Mouse (Mus musculus): ENCODE measurements around the gene B230118H07Rik. TPM values are rescaled to one million over a fixed set of nuclear protein-coding genes. Genes with fewer than 3 reads are reported as not detected.

The B230118H07Rik gene
- polyA plus RNA-seq, 1 experiment from 2014 or later, result 46.4 TPM

DNA sequence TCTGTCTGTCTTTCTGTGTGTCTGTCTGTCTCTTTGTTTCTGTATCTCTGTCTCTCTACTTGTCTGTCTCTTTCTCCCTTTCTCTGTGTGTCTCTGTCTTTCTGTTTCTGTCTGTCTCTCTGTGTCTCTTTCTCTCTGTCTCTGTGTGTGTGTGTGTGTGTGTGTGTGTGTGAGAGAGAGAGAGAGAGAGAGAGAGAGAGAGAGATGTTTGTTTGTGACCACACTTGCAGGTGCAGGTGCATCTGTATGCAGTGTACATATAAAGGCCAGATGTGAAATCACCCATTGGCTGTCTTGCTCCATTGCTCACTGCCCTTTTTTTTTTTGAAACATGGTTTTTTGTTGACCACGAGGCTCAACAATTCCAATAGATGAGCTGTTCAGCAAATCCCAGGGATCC, 1.1 kb upstream of the B230118H07Rik start:
- no peaks in the 10 kb centered on the region; the same call in 1 of the 2 replicates for H3K4me1 ChIP-seq (ENCODE audit: control insufficient read depth, insufficient read depth, low read length)
- H3K36me3 ChIP-seq (ENCODE audit: control insufficient read depth, insufficient read depth, low read length), result no peaks in the 10 kb centered on the region
- H3K4me2 ChIP-seq (ENCODE audit: low read depth, low read length), result no peak overlapping the region
- no peak overlapping the region for H3K27ac ChIP-seq (ENCODE audit: low read length)
- H3K4me3 ChIP-seq (ENCODE audit: low read length), result no peak overlapping the region
- H3K9me3 ChIP-seq (ENCODE audit: control insufficient read depth, low read length), result no peaks in the 10 kb centered on the region
- no peak for ATAC-seq
- no peaks in the 10 kb centered on the region for H3K27me3 ChIP-seq (replicated peaks; ENCODE audit: control insufficient read depth, insufficient read depth, low read length)
- WGBS, result 55% methylated on average over 1 of the region's 1 CpGs
- H3K9ac ChIP-seq (ENCODE audit: low read depth, low read length), result no peak overlapping the region

DNA sequence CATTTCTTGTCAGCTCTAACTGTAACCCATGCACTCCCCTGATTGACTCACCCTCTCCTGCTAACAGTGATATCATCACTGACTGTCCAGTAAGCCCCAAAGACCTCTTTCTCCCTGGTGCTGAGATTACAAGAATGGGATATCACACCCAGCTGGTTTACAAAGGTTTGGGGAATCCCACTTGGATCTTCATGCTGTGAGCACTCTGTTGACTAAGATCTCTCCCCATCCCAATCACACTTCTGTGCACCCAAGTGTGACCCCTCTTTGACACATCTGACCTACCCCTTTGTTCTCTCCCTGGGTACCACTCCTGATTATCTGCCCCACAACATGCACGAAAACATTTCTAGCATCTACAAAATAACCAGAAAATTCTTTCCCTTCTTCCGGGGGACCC, 971 bp downstream of the B230118H07Rik start:
- Histone ChIP-seq H3K4me1 (ENCODE audit: control insufficient read depth, insufficient read depth, low read length) (no peaks in the 10 kb centered on the region; the same call in 1 of the 2 replicates), H3K27ac (ENCODE audit: low read length) (no peak overlapping the region), H3K4me3 (ENCODE audit: low read length) (no peak overlapping the region), H3K9me3 (ENCODE audit: control insufficient read depth, low read length) (no peaks in the 10 kb centered on the region), H3K9ac (ENCODE audit: low read depth, low read length) (no peak overlapping the region), H3K4me2 (ENCODE audit: low read depth, low read length) (no peak overlapping the region), H3K27me3 (replicated peaks; ENCODE audit: control insufficient read depth, insufficient read depth, low read length) (no peaks in the 10 kb centered on the region), H3K36me3 (ENCODE audit: control insufficient read depth, insufficient read depth, low read length) (no peaks in the 10 kb centered on the region)
- WGBS, result 83% methylated on average over 2 of the region's 2 CpGs
- no peak for ATAC-seq

DNA sequence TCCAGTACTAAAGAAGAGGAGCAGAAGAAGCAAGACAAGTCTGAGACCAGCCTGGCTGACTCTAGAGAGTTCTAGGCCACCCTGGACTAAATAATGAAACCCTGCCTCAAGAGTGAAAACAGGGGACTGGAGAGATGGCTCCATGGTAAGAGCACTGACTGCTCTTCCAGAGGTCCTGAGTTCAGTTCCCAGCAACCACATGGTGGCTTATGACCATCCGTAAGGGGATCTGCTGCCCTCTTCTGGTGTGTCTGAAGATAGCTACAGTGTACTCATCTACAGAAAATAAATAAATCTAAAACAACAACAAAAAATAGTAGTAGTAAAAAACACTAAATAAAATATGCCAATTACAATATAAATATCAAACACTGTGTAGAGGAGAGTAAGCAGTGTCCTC, 3.5 kb downstream of the B230118H07Rik start:
- Histone ChIP-seq H3K4me3 (ENCODE audit: low read length) (no peak overlapping the region), H3K9me3 (ENCODE audit: control insufficient read depth, low read length) (no peaks in the 10 kb centered on the region), H3K9ac (ENCODE audit: low read depth, low read length) (no peak overlapping the region), H3K4me2 (ENCODE audit: low read depth, low read length) (no peak overlapping the region), H3K36me3 (ENCODE audit: control insufficient read depth, insufficient read depth, low read length) (no peaks in the 10 kb centered on the region), H3K4me1 (ENCODE audit: control insufficient read depth, insufficient read depth, low read length) (no peaks in the 10 kb centered on the region), H3K27me3 (replicated peaks; ENCODE audit: control insufficient read depth, insufficient read depth, low read length) (no peaks in the 10 kb centered on the region), H3K27ac (ENCODE audit: low read length) (no peak overlapping the region)
- ATAC-seq, result no peak
- WGBS, result 86% methylated on average over 1 of the region's 1 CpGs

DNA sequence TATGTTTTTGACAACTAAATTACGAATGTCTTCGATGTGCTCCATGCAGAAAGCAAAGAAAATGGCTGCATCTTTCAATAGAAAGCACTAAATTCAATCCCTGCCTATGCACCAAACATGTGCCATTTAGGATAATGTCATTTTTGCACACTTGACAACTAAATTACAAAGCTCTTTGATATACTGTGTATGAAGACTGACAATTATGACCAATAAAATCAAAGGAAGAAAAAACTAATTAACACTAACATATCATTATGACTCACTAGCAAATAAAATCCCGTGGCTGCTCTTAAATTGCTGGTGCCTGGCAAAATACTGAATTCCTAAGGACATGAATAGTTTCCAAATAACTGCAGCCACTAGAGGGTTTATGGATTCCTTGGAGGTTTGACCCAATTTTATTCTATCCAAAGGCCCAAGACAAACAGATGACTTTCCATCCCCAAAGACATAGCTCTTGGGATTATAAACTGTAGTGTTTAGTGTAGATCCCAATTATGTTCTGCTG, 9.4 kb downstream of the B230118H07Rik start:
- H3K4me3 ChIP-seq (ENCODE audit: low read length), result no peak overlapping the region
- WGBS, result 69% methylated on average over 3 of the region's 3 CpGs
- no peak for ATAC-seq

DNA sequence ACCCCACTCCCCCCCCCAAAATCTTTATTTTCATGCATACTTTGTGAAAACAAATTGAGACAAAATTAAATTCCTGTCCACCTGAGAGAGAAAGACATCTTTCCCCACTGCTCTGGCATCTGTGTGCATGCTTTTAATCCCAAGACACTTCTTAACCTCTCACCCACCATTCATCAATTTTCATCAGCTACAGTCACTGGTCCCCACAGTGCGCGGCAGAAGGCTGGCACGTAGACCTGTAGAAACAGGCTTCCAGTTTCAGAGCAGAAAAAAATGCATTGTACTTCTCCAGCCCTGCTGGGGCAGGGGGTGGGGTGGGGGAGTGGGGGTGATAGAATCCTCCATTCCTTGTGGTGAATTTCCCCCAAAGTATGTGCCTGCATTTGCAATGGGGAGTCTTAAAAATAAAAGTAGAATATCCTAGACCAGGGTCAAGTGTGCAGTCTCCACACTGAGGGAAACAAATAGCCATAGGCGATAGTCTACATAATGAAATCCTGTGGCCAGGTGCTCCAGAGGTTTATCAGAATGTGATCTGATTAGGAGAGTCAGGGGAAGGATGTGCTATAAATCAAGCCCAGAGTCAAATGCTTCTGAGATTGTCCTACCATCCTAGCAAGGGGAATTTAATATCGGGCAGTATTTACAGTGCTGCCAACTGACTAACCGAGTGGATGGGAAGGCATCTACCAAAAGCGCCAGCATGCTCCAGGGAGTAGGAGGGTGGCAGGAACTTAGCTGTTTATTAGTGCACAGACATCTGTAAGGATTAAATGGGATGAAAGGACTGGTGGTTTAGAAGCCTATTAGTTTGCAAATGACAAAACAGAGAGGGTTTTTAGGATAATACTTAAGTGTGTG, 10.1 kb downstream of the B230118H07Rik start:
- Histone ChIP-seq H3K36me3 (ENCODE audit: control insufficient read depth, insufficient read depth, low read length) (no peaks in the 10 kb centered on the region), H3K4me1 (ENCODE audit: control insufficient read depth, insufficient read depth, low read length) (no peaks in the 10 kb centered on the region), H3K4me3 (ENCODE audit: low read length) (no peak overlapping the region), H3K9ac (ENCODE audit: low read depth, low read length) (no peak overlapping the region), H3K27me3 (replicated peaks; ENCODE audit: control insufficient read depth, insufficient read depth, low read length) (no peaks in the 10 kb centered on the region), H3K9me3 (ENCODE audit: control insufficient read depth, low read length) (no peaks in the 10 kb centered on the region), H3K27ac (ENCODE audit: low read length) (no peak overlapping the region), H3K4me2 (ENCODE audit: low read depth, low read length) (no peak overlapping the region)
- ATAC-seq, result no peak
- WGBS, result 54% methylated on average over 7 of the region's 7 CpGs

More for the DNA sequence above, 9.4 kb downstream of the B230118H07Rik start:
- H3K4me2 ChIP-seq (ENCODE audit: low read depth, low read length), result no peak overlapping the region
- H3K36me3 ChIP-seq (ENCODE audit: control insufficient read depth, insufficient read depth, low read length), result no peaks in the 10 kb centered on the region
- H3K9ac ChIP-seq (ENCODE audit: low read depth, low read length), result no peak overlapping the region
- H3K27ac ChIP-seq (ENCODE audit: low read length), result no peak overlapping the region
- no peaks in the 10 kb centered on the region for H3K4me1 ChIP-seq (ENCODE audit: control insufficient read depth, insufficient read depth, low read length)
- H3K9me3 ChIP-seq (ENCODE audit: control insufficient read depth, low read length), result no peaks in the 10 kb centered on the region
- H3K27me3 ChIP-seq (replicated peaks; ENCODE audit: control insufficient read depth, insufficient read depth, low read length), result no peaks in the 10 kb centered on the region

DNA sequence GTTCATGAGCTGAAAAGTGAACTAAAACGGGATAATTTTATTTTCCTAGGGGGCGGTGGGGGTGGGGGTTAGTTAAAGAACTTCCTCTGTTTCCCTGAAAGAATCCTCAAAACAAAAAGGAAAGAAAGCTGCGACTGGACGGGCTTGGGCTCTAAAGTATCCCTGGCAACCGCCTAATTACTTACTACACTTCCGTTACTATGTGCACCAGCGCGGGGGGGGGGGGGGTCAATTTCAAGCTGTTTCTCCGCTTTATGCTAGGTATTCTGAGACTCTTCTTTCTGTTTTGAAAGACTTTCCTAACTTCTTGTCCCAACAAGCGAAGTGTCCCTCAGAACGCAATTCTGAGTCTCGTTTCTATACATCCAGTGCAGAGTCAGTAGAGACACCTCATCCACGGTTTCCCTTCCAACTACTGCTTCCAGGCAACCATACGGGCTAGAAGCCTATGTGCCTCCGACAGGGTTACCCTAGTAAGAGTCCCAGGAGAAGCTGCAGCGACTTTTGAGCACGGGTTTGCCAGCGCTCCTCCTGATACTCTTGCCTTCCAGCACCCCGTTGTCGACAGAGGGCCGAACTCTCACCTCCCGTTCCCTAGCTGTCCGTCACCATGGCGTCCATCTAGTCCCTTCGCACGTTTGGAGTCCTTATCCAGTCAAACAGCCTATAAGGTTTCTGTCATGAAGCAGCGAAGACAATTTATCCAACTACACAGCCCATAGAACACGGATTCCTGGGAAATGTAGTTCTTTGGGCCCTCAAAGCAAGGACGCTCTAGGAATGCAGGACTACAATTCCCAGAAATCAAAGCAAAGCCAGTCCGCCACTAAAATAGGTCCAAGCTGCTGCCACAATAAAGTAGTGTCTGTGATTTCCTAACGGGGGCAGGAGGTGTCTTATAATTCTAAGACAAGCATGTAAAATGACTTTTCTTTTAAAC, 20.8 kb downstream of the B230118H07Rik start:
- ATAC-seq, result peak; percentile 100
- WGBS, result 1% methylated on average over 31 of the region's 31 CpGs
- Histone ChIP-seq H3K27ac (ENCODE audit: low read length) (peak overlapping the region; percentile 83), H3K4me2 (ENCODE audit: low read depth, low read length) (peak overlapping the region; percentile 55), H3K9me3 (ENCODE audit: control insufficient read depth, low read length) (no peaks in the 10 kb centered on the region), H3K36me3 (ENCODE audit: control insufficient read depth, insufficient read depth, low read length) (no peaks in the 10 kb centered on the region), H3K4me3 (ENCODE audit: low read length) (peak overlapping the region; percentile 78), H3K4me1 (ENCODE audit: control insufficient read depth, insufficient read depth, low read length) (no peaks in the 10 kb centered on the region), H3K27me3 (replicated peaks; ENCODE audit: control insufficient read depth, insufficient read depth, low read length) (no peaks in the 10 kb centered on the region), H3K9ac (ENCODE audit: low read depth, low read length) (peak overlapping the region; percentile 80)

DNA sequence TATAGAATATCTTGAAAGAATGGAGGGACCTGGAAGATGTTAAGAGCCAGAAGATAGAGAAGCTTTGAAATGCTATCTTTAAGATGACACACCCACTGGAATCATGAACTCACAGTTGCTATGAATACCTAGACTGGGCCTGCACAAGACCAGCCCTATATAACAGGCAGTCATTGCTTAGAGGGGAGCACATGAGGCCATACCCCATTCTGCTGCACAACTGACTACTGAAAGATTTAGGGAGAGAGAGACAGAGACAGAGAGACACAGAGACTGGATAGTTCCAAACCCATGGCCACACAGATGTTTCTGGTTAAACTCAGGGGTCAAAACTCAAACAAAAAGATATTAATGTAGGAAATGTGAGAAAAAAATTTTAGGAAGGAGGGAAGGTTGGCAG, 22.1 kb downstream of the B230118H07Rik start:
- H3K36me3 ChIP-seq (ENCODE audit: control insufficient read depth, insufficient read depth, low read length), result no peaks in the 10 kb centered on the region
- H3K27ac ChIP-seq (ENCODE audit: low read length), result no peak overlapping the region
- H3K9me3 ChIP-seq (ENCODE audit: control insufficient read depth, low read length), result no peaks in the 10 kb centered on the region
- no peaks in the 10 kb centered on the region for H3K27me3 ChIP-seq (replicated peaks; ENCODE audit: control insufficient read depth, insufficient read depth, low read length)
- H3K4me1 ChIP-seq (ENCODE audit: control insufficient read depth, insufficient read depth, low read length), result no peaks in the 10 kb centered on the region
- ATAC-seq, result no peak
- no peak overlapping the region for H3K4me3 ChIP-seq (ENCODE audit: low read length)
- no peak overlapping the region for H3K4me2 ChIP-seq (ENCODE audit: low read depth, low read length)
- no peak overlapping the region for H3K9ac ChIP-seq (ENCODE audit: low read depth, low read length)

DNA sequence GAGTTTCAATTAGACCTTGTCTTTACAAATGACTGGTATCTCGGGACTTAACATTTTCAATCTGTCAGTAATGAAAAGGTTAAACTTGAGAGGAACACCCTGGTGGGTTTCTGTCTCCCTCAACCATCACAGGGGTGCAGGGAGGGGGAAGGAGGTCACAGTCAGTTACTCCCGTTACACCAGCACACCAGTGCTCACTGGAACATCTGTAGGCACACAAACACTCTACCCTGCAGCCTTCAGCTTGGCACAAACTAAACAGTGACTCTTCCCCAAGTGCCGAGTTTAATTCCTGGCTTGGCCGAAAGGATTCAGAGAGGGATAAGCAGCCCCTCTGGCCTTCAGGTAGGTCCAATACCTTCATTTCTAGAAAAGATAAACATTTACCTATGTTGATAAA, 24.8 kb downstream of the B230118H07Rik start, which contains the start of gene Rag2:
Gene Rag2, plus strand, starts transcription at position 193 of the 400 bp plus-strand sequence.
- no peak within 1 kb of the TSS for H3K4me3 ChIP-seq (ENCODE audit: low read length)
- no peak for ATAC-seq
- no peaks in the 10 kb centered on the region for H3K4me1 ChIP-seq (ENCODE audit: control insufficient read depth, insufficient read depth, low read length)
- 51% methylated on average over 4 of the region's 4 CpGs for WGBS
- no peak within 1 kb of the TSS for H3K9ac ChIP-seq (ENCODE audit: low read depth, low read length)
- no peak within 1 kb of the TSS for H3K4me2 ChIP-seq (ENCODE audit: low read depth, low read length)
- no peaks in the 10 kb centered on the region for H3K9me3 ChIP-seq (ENCODE audit: control insufficient read depth, low read length)
- H3K36me3 ChIP-seq (ENCODE audit: control insufficient read depth, insufficient read depth, low read length), result no peaks in the 10 kb centered on the region
- H3K27ac ChIP-seq (ENCODE audit: low read length), result no peak within 1 kb of the TSS
- no peaks in the 10 kb centered on the region for H3K27me3 ChIP-seq (replicated peaks; ENCODE audit: control insufficient read depth, insufficient read depth, low read length)

DNA sequence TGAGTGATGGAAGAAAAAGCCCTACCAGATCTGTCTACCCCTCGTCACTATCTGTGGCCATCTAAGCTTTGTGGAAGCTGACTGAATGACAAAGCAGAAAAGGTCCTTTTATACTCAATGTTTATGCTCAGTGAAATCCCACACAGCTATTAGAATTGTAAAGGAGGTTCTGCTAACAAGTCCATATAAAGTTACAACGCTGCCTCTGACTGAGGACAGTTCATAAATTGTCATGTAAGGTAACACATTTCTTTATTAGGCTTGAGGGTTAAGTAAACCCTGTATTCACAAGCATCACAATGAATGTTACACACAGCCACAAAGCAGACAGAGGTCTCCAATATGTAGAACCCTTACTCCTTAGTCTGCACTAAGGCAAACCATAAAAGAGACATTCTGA, 25.3 kb downstream of the B230118H07Rik start:
- Histone ChIP-seq H3K27me3 (replicated peaks; ENCODE audit: control insufficient read depth, insufficient read depth, low read length) (no peaks in the 10 kb centered on the region), H3K4me2 (ENCODE audit: low read depth, low read length) (no peak overlapping the region), H3K9me3 (ENCODE audit: control insufficient read depth, low read length) (no peaks in the 10 kb centered on the region), H3K36me3 (ENCODE audit: control insufficient read depth, insufficient read depth, low read length) (no peaks in the 10 kb centered on the region), H3K4me1 (ENCODE audit: control insufficient read depth, insufficient read depth, low read length) (no peaks in the 10 kb centered on the region), H3K4me3 (ENCODE audit: low read length) (no peak overlapping the region), H3K9ac (ENCODE audit: low read depth, low read length) (no peak overlapping the region), H3K27ac (ENCODE audit: low read length) (no peak overlapping the region)
- no peak for ATAC-seq
- WGBS, result 64% methylated on average over 2 of the region's 2 CpGs

All from intestine, embryonic 16.5 days (tissue).